Mouse (Mus musculus) adrenal gland, adult 18-20 months (tissue): ENCODE results near the gene Psmb4. TPM values are rescaled to one million over a fixed set of nuclear protein-coding genes. Genes with fewer than 3 reads are reported as not detected.

ENCODE experiments used
- total RNA-seq, 2 experiments: library from RNA; stranded (reverse); gene quantifications; 1 replicate in 1 of 2; 2 replicates in 1 of 2; pipeline ENCODE4 v1.2.3; 2021

Psmb4 gene
- total RNA-seq, 2 experiments from 2014 or later = 276 to 293 TPM

Other genes with a start within 250 kb of the Psmb4 start
- gene Gm10972, start 243.8 kb downstream of the Psmb4 start, total RNA-seq = not detected
- 10 to 100 TPM in 1 of 2 experiments, 1 to 10 TPM in 1; 7.3 to 13.5 TPM for gene Tuft1, start 228.1 kb downstream of the Psmb4 start, total RNA-seq
- gene Selenbp2, start 193.4 kb downstream of the Psmb4 start, total RNA-seq = 1 to 10 TPM; 7.0 to 7.2 TPM
- gene Cgn, start 100.5 kb downstream of the Psmb4 start, total RNA-seq = 1 to 10 TPM; 1.0 TPM
- gene Pogz, start 49.4 kb downstream of the Psmb4 start, total RNA-seq = 10 to 100 TPM; 27.4 to 28.6 TPM
- 10 to 100 TPM; 58.8 to 64.6 TPM for gene Selenbp1, start 46.1 kb upstream of the Psmb4 start, total RNA-seq
- gene Rfx5, start 67.1 kb upstream of the Psmb4 start, total RNA-seq = 10 to 100 TPM; 13.4 to 20.4 TPM
- gene Pi4kb, start 87.8 kb upstream of the Psmb4 start, total RNA-seq = 10 to 100 TPM; 62.9 to 65.3 TPM
- gene Zfp687, start 128.5 kb upstream of the Psmb4 start, total RNA-seq = 10 to 100 TPM; 22.7 to 26.1 TPM
- gene Psmd4, start 155.7 kb upstream of the Psmb4 start, total RNA-seq = 100 to 1,000 TPM; 267 to 274 TPM
- gene Pip5k1a, start 220.0 kb upstream of the Psmb4 start, total RNA-seq = 10 to 100 TPM; 50.9 to 55.4 TPM
- gene Vps72, start 224.1 kb upstream of the Psmb4 start, total RNA-seq = 10 to 100 TPM; 45.8 to 59.5 TPM
- gene Tmod4, start 237.5 kb upstream of the Psmb4 start, total RNA-seq = 1 to 10 TPM in 1 of 2 experiments, not detected in 1; 1.2 TPM
- gene Scnm1, start 247.1 kb upstream of the Psmb4 start, total RNA-seq = 10 to 100 TPM; 25.6 to 33.4 TPM
- gene Lysmd1, start 247.1 kb upstream of the Psmb4 start, total RNA-seq = 1 to 10 TPM; 6.6 to 7.8 TPM